Mouse (Mus musculus) liver, postnatal 0 days (tissue): ENCODE results near the gene Rps6ka5. TPM values are rescaled to one million over a fixed set of nuclear protein-coding genes. Genes with fewer than 3 reads are reported as not detected.

Experiments used
- ATAC-seq: fragments of 200-750 bp; cut with Nextera tagmentation; 2 replicates; pipeline ENCODE4 v1.8.0; 2017; ENCODE audit warnings: mild to moderate bottlenecking, moderate library complexity
- DNase-seq: peaks from one replicate; pipeline ENCODE4 v3.0.0-alpha.2; 2016
- H3K27ac ChIP-seq: fragments of 300-500 bp; sonication (generic); 2 replicates; pipeline ENCODE4 v1.5.1; 2014; ENCODE audit warnings: antibody characterized with exemption, moderate library complexity, mild to moderate bottlenecking, low read depth
- H3K27me3 ChIP-seq: fragments of 300-500 bp; sonication (generic); 2 replicates; pipeline ENCODE4 v1.6.1; 2014; ENCODE audit warnings: low read length, control low read depth, mixed read lengths; ENCODE audit not compliant: insufficient read depth
- H3K36me3 ChIP-seq: fragments of 300-500 bp; sonication (generic); replicated peaks from 2 replicates; pipeline ENCODE4 v1.6.1; 2014; ENCODE audit warnings: mild to moderate bottlenecking, control low read depth, low read length, moderate library complexity, mixed read lengths; ENCODE audit not compliant: insufficient read depth
- H3K4me1 ChIP-seq: fragments of 300-500 bp; sonication (generic); 2 replicates; pipeline ENCODE4 v1.6.1; 2014; ENCODE audit warnings: antibody characterized with exemption, mild to moderate bottlenecking, control low read depth; ENCODE audit not compliant: insufficient read depth
- H3K4me2 ChIP-seq: fragments of 300-500 bp; sonication (generic); 2 replicates; pipeline ENCODE4 v1.6.1; 2014; ENCODE audit warnings: low read depth, mild to moderate bottlenecking, low read length, moderate library complexity, mixed read lengths
- H3K4me3 ChIP-seq: fragments of 300-500 bp; sonication (generic); 2 replicates; pipeline ENCODE4 v1.5.1; 2014; ENCODE audit warnings: low read depth, low read length
- H3K9ac ChIP-seq: fragments of 300-500 bp; sonication (generic); replicated peaks from 2 replicates; pipeline ENCODE4 v1.6.1; 2014; ENCODE audit warnings: mild to moderate bottlenecking, moderate library complexity
- H3K9me3 ChIP-seq: fragments of 300-500 bp; sonication (generic); 2 replicates; pipeline ENCODE4 v1.6.1; 2016; ENCODE audit warnings: mild to moderate bottlenecking, control low read depth, low read length, mixed read lengths
- CTCF ChIP-seq: sonication (generic); IDR thresholded peaks from 2 replicates; pipeline ENCODE4 v1.5.1; 2016; ENCODE audit warnings: antibody characterized with exemption, low read depth
- EP300 ChIP-seq: IDR thresholded peaks from 2 replicates; pipeline ENCODE4 v1.6.1; 2016; ENCODE audit warnings: antibody characterized with exemption, low read depth, mild to moderate bottlenecking
- WGBS: fragments of 180-500 bp; shearing (Covaris S2); extraction: QIAGEN DNeasy Blood & Tissue Kit; methylation state at CpG from one replicate; pipeline ENCODE4 v1.1.7; 2014; ENCODE audit not compliant: insufficient replicate concordance; 5-methylcytosine and 5-hydroxymethylcytosine counted together
- polyA plus RNA-seq: library from polyadenylated mRNA; unstranded; fragments of >200 nt; fragmentation: Nextera tagmentation; extraction: Ambion mirVana; gene quantifications from 2 replicates; pipeline ENCODE4 v1.2.1, GENCODE M21; 2015

The Rps6ka5 gene
- polyA plus RNA-seq, 1 experiment from 2014 or later, result 1.6 TPM

DNA sequence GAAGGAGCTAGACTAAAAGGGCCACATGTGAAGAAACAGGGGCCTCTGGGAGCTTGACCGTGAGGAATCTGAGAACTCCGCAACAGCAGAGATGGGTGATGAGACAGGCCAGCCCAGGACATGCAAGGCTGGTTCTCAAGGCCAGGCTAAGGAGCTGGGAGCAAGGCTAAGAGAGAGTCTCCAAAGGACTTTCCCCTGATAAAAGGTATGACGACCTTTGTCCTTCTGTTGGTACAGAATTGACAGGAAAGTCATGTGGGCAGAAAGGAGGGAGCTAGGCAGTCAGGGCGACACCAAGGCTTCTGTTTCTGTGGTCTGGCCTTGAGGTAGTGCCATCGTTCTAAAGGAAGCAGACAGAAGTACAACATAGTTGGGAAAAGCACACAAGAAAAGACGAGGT is 173.1 kb downstream of the Rps6ka5 start:
- Histone ChIP-seq H3K4me3 (no peak overlapping the region), H3K36me3 (peaks cover 19% of the 10 kb centered on the region; the same call in 1 of the 2 replicates), H3K27ac (no peak overlapping the region), H3K9me3 (no peaks in the 10 kb centered on the region), H3K4me2 (no peak overlapping the region), H3K27me3 (no peaks in the 10 kb centered on the region), H3K4me1 (no peaks in the 10 kb centered on the region), H3K9ac (no peak overlapping the region)
- no peak for ATAC-seq
- DNase-seq, result no peak
- TF ChIP-seq CTCF, result no peak
- no peak for TF ChIP-seq EP300
- 84% methylated on average over 6 of the region's 6 CpGs for WGBS

DNA sequence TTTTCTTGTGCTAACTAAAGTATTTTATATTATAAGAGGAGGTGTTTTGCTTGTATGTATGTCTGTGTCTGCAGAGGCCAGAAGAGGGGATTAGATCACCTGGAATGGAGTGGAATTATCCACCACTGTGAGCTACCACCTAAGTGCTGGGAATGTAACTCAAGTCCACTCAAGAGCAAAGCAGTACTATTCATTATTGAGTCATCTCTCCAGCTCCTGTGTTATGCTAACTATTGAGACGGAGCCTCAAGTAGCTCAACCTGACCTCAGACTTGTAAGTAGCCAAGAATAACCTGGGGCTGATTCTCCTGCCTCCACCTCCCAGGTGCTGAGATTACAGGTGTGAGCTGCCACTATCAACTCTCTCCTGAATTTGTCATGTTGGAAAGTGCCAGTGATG is 174.8 kb downstream of the Rps6ka5 start:
- no peak for DNase-seq

DNA sequence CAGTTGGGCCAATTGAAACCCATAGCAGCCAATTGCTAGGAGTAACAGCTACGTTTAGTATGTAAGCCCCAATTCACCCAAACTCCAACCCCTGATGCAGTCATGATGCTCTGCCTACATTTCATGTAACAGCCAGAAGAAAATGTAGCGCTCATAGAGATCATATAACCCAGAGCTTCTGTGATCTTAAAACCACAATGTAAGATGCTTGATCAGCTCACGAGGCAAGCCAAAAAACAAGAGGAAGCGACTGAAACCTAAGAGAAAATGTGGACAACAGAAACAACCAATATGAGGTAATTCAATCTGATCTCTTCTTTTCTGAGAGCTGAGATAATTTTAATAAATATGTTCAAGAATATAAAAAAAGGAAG is 182.6 kb downstream of the Rps6ka5 start:
- no peak overlapping the region for H3K9ac ChIP-seq
- H3K4me1 ChIP-seq, result no peaks in the 10 kb centered on the region
- H3K27me3 ChIP-seq, result no peaks in the 10 kb centered on the region
- no peaks in the 10 kb centered on the region for H3K9me3 ChIP-seq
- TF ChIP-seq CTCF, result no peak
- no peak for TF ChIP-seq EP300
- no peak for DNase-seq
- WGBS, result 78% methylated on average over 4 of the region's 4 CpGs
- no peak overlapping the region for H3K27ac ChIP-seq
- H3K4me2 ChIP-seq, result no peak overlapping the region
- no peak for ATAC-seq
- H3K4me3 ChIP-seq, result no peak overlapping the region
- 0 out of 2 replicates have a peak, but pooled peaks cover 3% of the 10 kb centered on the region for H3K36me3 ChIP-seq

More for the DNA sequence above, 174.8 kb downstream of the Rps6ka5 start:
- H3K36me3 ChIP-seq, result peaks cover 19% of the 10 kb centered on the region; the same call in 1 of the 2 replicates
- no peaks in the 10 kb centered on the region for H3K27me3 ChIP-seq
- 96% methylated on average over 1 of the region's 1 CpGs for WGBS
- no peak for ATAC-seq
- no peak overlapping the region for H3K4me2 ChIP-seq
- no peaks in the 10 kb centered on the region for H3K9me3 ChIP-seq
- H3K4me3 ChIP-seq, result no peak overlapping the region
- H3K4me1 ChIP-seq, result no peaks in the 10 kb centered on the region
- no peak overlapping the region for H3K27ac ChIP-seq
- TF ChIP-seq CTCF (no peak), EP300 (no peak)
- no peak overlapping the region for H3K9ac ChIP-seq

DNA sequence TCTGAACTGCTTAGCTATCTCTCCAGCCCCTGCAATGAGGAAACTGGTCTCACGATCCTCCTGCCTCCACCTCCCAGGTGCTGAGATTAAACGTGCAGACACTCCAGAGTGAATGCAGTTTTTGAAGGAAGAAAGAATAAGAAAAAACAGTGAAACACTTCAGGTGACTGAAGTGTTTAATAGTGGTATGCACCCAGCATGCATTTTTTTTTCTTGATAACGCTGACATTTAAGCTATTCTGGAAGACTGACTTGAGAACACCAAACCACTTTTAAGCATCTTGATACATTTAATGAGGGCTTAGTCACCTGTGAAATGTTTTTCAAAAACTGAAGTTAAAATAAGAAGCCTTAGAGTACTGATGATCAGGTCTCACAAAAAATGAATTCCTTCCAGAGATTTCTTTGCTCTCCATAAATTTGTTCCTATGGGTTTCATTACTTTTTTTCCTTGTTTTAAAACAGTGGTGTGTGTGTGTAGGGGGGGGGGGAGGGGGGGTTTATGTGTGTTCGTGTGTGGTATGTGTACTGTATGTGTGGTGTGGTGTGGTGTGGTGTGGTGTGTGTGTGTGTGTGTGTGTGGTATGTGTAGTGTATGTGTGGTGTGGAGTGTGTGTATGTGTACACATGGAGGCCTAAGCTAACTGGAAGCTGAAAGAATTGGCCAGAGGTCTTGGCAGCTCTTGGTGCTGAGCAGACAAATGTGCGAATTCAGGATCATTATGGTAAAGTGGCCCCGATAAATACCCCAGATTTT is 183.2 kb downstream of the Rps6ka5 start:
- Histone ChIP-seq H3K4me2 (no peak overlapping the region), H3K4me1 (0 out of 2 replicates have a peak, but pooled peaks cover 2% of the 10 kb centered on the region), H3K4me3 (no peak overlapping the region), H3K9ac (no peak overlapping the region), H3K27ac (no peak overlapping the region), H3K36me3 (no peaks in the 10 kb centered on the region), H3K9me3 (no peaks in the 10 kb centered on the region), H3K27me3 (no peaks in the 10 kb centered on the region)
- 67% methylated on average over 6 of the region's 6 CpGs for WGBS
- DNase-seq (no peak), ATAC-seq (no peak)
- no peak for TF ChIP-seq EP300
- no peak for TF ChIP-seq CTCF

DNA sequence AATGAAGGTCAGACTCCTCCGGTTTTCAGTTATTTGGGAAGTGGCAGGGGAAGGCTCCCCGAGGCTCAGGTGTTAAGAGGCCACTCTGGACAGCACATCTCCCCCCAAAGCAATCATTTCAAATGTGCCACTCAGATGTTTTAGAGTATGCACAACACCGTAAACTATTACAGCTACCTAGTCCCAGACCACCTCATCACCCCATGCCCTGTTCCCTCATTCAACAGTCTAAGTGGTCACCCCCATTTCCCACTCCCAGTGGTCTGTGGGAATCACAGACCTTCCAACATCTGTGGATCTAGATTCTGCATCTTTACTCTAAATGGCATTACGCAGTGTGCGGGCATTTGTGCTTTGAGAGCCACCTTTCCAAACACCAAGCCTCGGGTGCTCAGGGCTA is 184.3 kb downstream of the Rps6ka5 start:
- no peak overlapping the region for H3K4me3 ChIP-seq
- no peaks in the 10 kb centered on the region for H3K9me3 ChIP-seq
- H3K27me3 ChIP-seq, result no peaks in the 10 kb centered on the region
- ATAC-seq (no peak), DNase-seq (no peak)
- H3K27ac ChIP-seq, result no peak overlapping the region
- 0 out of 2 replicates have a peak, but pooled peaks cover 3% of the 10 kb centered on the region for H3K4me1 ChIP-seq
- no peaks in the 10 kb centered on the region for H3K36me3 ChIP-seq
- no peak for TF ChIP-seq CTCF
- TF ChIP-seq EP300, result no peak
- no peak overlapping the region for H3K4me2 ChIP-seq
- H3K9ac ChIP-seq, result no peak overlapping the region
- WGBS, result 77% methylated on average over 6 of the region's 6 CpGs

DNA sequence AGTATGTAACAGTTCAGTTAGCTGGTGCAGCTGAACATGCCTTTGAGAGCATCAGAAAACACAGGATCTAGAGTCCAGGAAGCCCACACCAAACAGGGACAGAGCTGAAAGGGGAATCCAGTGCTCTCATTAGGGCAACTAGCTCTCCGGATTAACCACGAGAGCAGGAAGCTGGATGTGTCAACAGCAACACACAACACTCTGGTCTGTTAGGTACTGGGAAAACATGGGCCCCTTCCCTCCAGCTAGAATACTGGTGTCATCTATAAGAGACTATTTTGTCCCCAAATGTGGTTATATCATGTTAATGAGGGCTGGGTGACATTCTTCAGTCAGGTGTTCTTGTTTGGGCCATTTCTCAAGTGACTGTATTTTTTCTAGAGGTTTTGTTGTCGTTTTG is 184.7 kb downstream of the Rps6ka5 start:
- no peak for ATAC-seq
- H3K27ac ChIP-seq, result no peak overlapping the region
- H3K36me3 ChIP-seq, result no peaks in the 10 kb centered on the region
- H3K9ac ChIP-seq, result no peak overlapping the region
- no peak for DNase-seq
- no peaks in the 10 kb centered on the region for H3K27me3 ChIP-seq
- H3K4me1 ChIP-seq, result 0 out of 2 replicates have a peak, but pooled peaks cover 3% of the 10 kb centered on the region
- WGBS, result 33% methylated on average over 3 of the region's 3 CpGs
- H3K9me3 ChIP-seq, result no peaks in the 10 kb centered on the region
- no peak overlapping the region for H3K4me2 ChIP-seq
- TF ChIP-seq CTCF (no peak), EP300 (no peak)
- H3K4me3 ChIP-seq, result no peak overlapping the region
